Mouse (Mus musculus): ENCODE data around the gene Parg.

The Parg gene

GRCm38 (mm10) chr14:32321732-32322685 is 120.3 kb downstream of the Parg start, which contains the start of gene Ogdhl:
TSS of gene Ogdhl (plus strand) at chr14:32322019.
- peak; percentile 85 for DNase-seq (ENCODE audit: low spot score)

GRCm38 (mm10) chr14:32323221-32323620 is 121.5 kb downstream of the Parg start:
- no peak for DNase-seq (ENCODE audit: low spot score)

- DNase-seq (ENCODE audit: low spot score): no peak
Measured at GRCm38 (mm10) chr14:32327366-32327765, 125.6 kb downstream of the Parg start.

- no peak for DNase-seq (ENCODE audit: low spot score)
Measured at GRCm38 (mm10) chr14:32332515-32333445, 131.0 kb downstream of the Parg start.

GRCm38 (mm10) chr14:32336021-32336420 is 134.3 kb downstream of the Parg start:
- no peak for DNase-seq (ENCODE audit: low spot score)

GRCm38 (mm10) chr14:32336547-32336946 is 134.8 kb downstream of the Parg start:
- no peak for DNase-seq (ENCODE audit: low spot score)

- DNase-seq (ENCODE audit: low spot score): no peak
Measured at GRCm38 (mm10) chr14:32341823-32342222, 140.1 kb downstream of the Parg start.

GRCm38 (mm10) chr14:32344176-32344575 is 142.4 kb downstream of the Parg start:
- no peak for DNase-seq (ENCODE audit: low spot score)

- no peak for DNase-seq (ENCODE audit: low spot score)
Measured at GRCm38 (mm10) chr14:32344694-32345093, 142.9 kb downstream of the Parg start.

All from testis, postnatal 14 days (tissue).